Mouse (Mus musculus) thymus, adult 2 months (tissue): ENCODE results near the gene Runx2.

Experiments
- CTCF ChIP-seq: fragments of 200-500 bp; IDR thresholded peaks from 2 replicates; pipeline ENCODE4 v1.5.1; 2012; ENCODE audit warnings: mild to moderate bottlenecking, control low read depth, low read length, moderate library complexity, borderline replicate concordance; ENCODE audit not compliant: control insufficient read depth, poor library complexity, insufficient read depth; ENCODE audit errors: extremely low read depth
- POLR2A ChIP-seq: fragments of 200-500 bp; IDR thresholded peaks from 2 replicates; pipeline ENCODE4 v1.6.1; 2012; ENCODE audit warnings: mild to moderate bottlenecking, low read length, control low read depth, moderate library complexity; ENCODE audit not compliant: control insufficient read depth, poor library complexity, insufficient read depth; ENCODE audit errors: extremely low read depth

GRCm38 (mm10) chr17:44768522-44768921, 46.1 kb downstream of the Runx2 start:
- TF ChIP-seq POLR2A (no peak), CTCF (no peak)
